Mouse (Mus musculus): ENCODE data around the gene Adat1. TPM values are rescaled to one million over a fixed set of nuclear protein-coding genes. Genes with fewer than 3 reads are reported as not detected.

Gene Adat1
- 6.2 and 6.9 TPM in 2 replicates for polyA plus RNA-seq (2015; fragmentation: Nextera tagmentation; extraction: Ambion mirVana)

GRCm38 (mm10) chr8:111992013-111992702 is at the start of gene Adat1:
TSS of gene Adat1 (minus strand) at chr8:111992302.
- ATAC-seq (ENCODE audit: extremely low read depth, insufficient number of reproducible peaks, low FRiP score, low TSS enrichment) = peak; percentile 91
- peaks cover 67% of the 10 kb centered on the region for H3K36me3 ChIP-seq
- no peaks in the 10 kb centered on the region for H3K27me3 ChIP-seq (replicated peaks)
- 3% methylated on average over 32 of the region's 33 CpGs for WGBS
- H3K9me3 ChIP-seq = no peaks in the 10 kb centered on the region
- H3K4me3 ChIP-seq = peak within 1 kb of the TSS; percentile 84
- peak within 1 kb of the TSS; percentile 92 for H3K9ac ChIP-seq
- H3K4me2 ChIP-seq = peak within 1 kb of the TSS; percentile 84
- H3K4me1 ChIP-seq = peaks cover 11% of the 10 kb centered on the region
- no peak within 1 kb of the TSS for H3K27ac ChIP-seq (replicated peaks)

- H3K9ac ChIP-seq = no peak overlapping the region
- H3K27ac ChIP-seq (replicated peaks) = no peak overlapping the region
- H3K4me2 ChIP-seq = no peak overlapping the region
- no peaks in the 10 kb centered on the region for H3K36me3 ChIP-seq
- WGBS = 67% methylated on average over 18 of the region's 18 CpGs
- no peak overlapping the region for H3K4me3 ChIP-seq
- no peaks in the 10 kb centered on the region for H3K4me1 ChIP-seq
- no peak for ATAC-seq (ENCODE audit: extremely low read depth, insufficient number of reproducible peaks, low FRiP score, low TSS enrichment)
- no peaks in the 10 kb centered on the region for H3K9me3 ChIP-seq
- no peaks in the 10 kb centered on the region for H3K27me3 ChIP-seq (replicated peaks)
These were observed 45.4 kb upstream of the Adat1 start for GRCm38 (mm10) chr8:112037521-112037920.

GRCm38 (mm10) chr8:112034603-112035002 is 42.5 kb upstream of the Adat1 start:
- WGBS = 10% methylated on average over 8 of the region's 8 CpGs
- no peaks in the 10 kb centered on the region for H3K27me3 ChIP-seq (replicated peaks)
- H3K4me3 ChIP-seq = no peak overlapping the region
- H3K36me3 ChIP-seq = no peaks in the 10 kb centered on the region
- no peaks in the 10 kb centered on the region for H3K9me3 ChIP-seq
- no peak overlapping the region for H3K4me2 ChIP-seq
- no peak for ATAC-seq (ENCODE audit: extremely low read depth, insufficient number of reproducible peaks, low FRiP score, low TSS enrichment)
- no peak overlapping the region for H3K9ac ChIP-seq
- no peak overlapping the region for H3K27ac ChIP-seq (replicated peaks)
- no peaks in the 10 kb centered on the region for H3K4me1 ChIP-seq

GRCm38 (mm10) chr8:112033071-112033470 is 41.0 kb upstream of the Adat1 start:
- H3K4me2 ChIP-seq = no peak overlapping the region
- no peaks in the 10 kb centered on the region for H3K27me3 ChIP-seq (replicated peaks)
- 60% methylated on average over 7 of the region's 7 CpGs for WGBS
- no peak for ATAC-seq (ENCODE audit: extremely low read depth, insufficient number of reproducible peaks, low FRiP score, low TSS enrichment)
- no peak overlapping the region for H3K27ac ChIP-seq (replicated peaks)
- no peaks in the 10 kb centered on the region for H3K4me1 ChIP-seq
- H3K4me3 ChIP-seq = no peak overlapping the region
- H3K9ac ChIP-seq = no peak overlapping the region
- H3K9me3 ChIP-seq = no peaks in the 10 kb centered on the region
- no peaks in the 10 kb centered on the region for H3K36me3 ChIP-seq

- no peak overlapping the region for H3K9ac ChIP-seq
- H3K27ac ChIP-seq (replicated peaks) = no peak overlapping the region
- 54% methylated on average over 6 of the region's 6 CpGs for WGBS
- ATAC-seq (ENCODE audit: extremely low read depth, insufficient number of reproducible peaks, low FRiP score, low TSS enrichment) = no peak
- no peaks in the 10 kb centered on the region for H3K27me3 ChIP-seq (replicated peaks)
- no peak overlapping the region for H3K4me2 ChIP-seq
- H3K36me3 ChIP-seq = no peaks in the 10 kb centered on the region
- H3K9me3 ChIP-seq = no peaks in the 10 kb centered on the region
- H3K4me3 ChIP-seq = no peak overlapping the region
- H3K4me1 ChIP-seq = no peaks in the 10 kb centered on the region
These were observed 38.6 kb upstream of the Adat1 start for GRCm38 (mm10) chr8:112030663-112031062.

GRCm38 (mm10) chr8:112029455-112029854 is 37.4 kb upstream of the Adat1 start:
- ATAC-seq (ENCODE audit: extremely low read depth, insufficient number of reproducible peaks, low FRiP score, low TSS enrichment) = no peak
- no peaks in the 10 kb centered on the region for H3K36me3 ChIP-seq
- no peak overlapping the region for H3K27ac ChIP-seq (replicated peaks)
- H3K4me2 ChIP-seq = no peak overlapping the region
- no peaks in the 10 kb centered on the region for H3K4me1 ChIP-seq
- WGBS = 68% methylated on average over 7 of the region's 7 CpGs
- H3K9ac ChIP-seq = no peak overlapping the region
- no peaks in the 10 kb centered on the region for H3K9me3 ChIP-seq
- no peaks in the 10 kb centered on the region for H3K27me3 ChIP-seq (replicated peaks)
- no peak overlapping the region for H3K4me3 ChIP-seq

GRCm38 (mm10) chr8:112014936-112015335 is 22.8 kb upstream of the Adat1 start, which contains the start of gene Gm6793:
TSS of gene Gm6793 (minus strand) at chr8:112015036.
- H3K9ac ChIP-seq = no peak within 1 kb of the TSS
- peaks cover 18% of the 10 kb centered on the region for H3K4me1 ChIP-seq
- ATAC-seq (ENCODE audit: extremely low read depth, insufficient number of reproducible peaks, low FRiP score, low TSS enrichment) = no peak
- no peak within 1 kb of the TSS for H3K27ac ChIP-seq (replicated peaks)
- peaks cover 49% of the 10 kb centered on the region for H3K36me3 ChIP-seq
- H3K9me3 ChIP-seq = no peaks in the 10 kb centered on the region
- H3K27me3 ChIP-seq (replicated peaks) = no peaks in the 10 kb centered on the region
- H3K4me2 ChIP-seq = no peak within 1 kb of the TSS
- H3K4me3 ChIP-seq = no peak within 1 kb of the TSS
- 87% methylated on average over 11 of the region's 11 CpGs for WGBS

- peak; percentile 48 for ATAC-seq (ENCODE audit: extremely low read depth, insufficient number of reproducible peaks, low FRiP score, low TSS enrichment)
These were observed 19.7 kb upstream of the Adat1 start for GRCm38 (mm10) chr8:112011816-112012242.

GRCm38 (mm10) chr8:112010997-112011815 is 19.1 kb upstream of the Adat1 start, which contains the start of the genes Kars and Terf2ip:
TSS of gene Kars (minus strand) at chr8:112011323.
TSS of gene Terf2ip (plus strand) at chr8:112011398.
- Histone ChIP-seq H3K4me1 (peaks cover 27% of the 10 kb centered on the region), H3K4me2 (peak within 1 kb of the TSS; percentile 77), H3K4me3 (peak within 1 kb of the TSS; percentile 84), H3K27ac (replicated peaks) (peak within 1 kb of the TSS; percentile 84), H3K36me3 (peaks cover 31% of the 10 kb centered on the region), H3K27me3 (replicated peaks) (no peaks in the 10 kb centered on the region), H3K9me3 (no peaks in the 10 kb centered on the region), H3K9ac (peak within 1 kb of the TSS; percentile 89)
- peak; percentile 88 for ATAC-seq (ENCODE audit: extremely low read depth, insufficient number of reproducible peaks, low FRiP score, low TSS enrichment)
- under 1% methylated on average over 61 of the region's 61 CpGs for WGBS

More at GRCm38 (mm10) chr8:112011816-112012242, 19.7 kb upstream of the Adat1 start:
- H3K4me1 ChIP-seq = peaks cover 27% of the 10 kb centered on the region
- under 1% methylated on average over 40 of the region's 40 CpGs for WGBS
- H3K9ac ChIP-seq = peak overlapping the region; percentile 89
- peak overlapping the region; percentile 77 for H3K4me2 ChIP-seq
- H3K27me3 ChIP-seq (replicated peaks) = no peaks in the 10 kb centered on the region
- H3K9me3 ChIP-seq = no peaks in the 10 kb centered on the region
- peaks cover 30% of the 10 kb centered on the region for H3K36me3 ChIP-seq
- peak overlapping the region; percentile 84 for H3K27ac ChIP-seq (replicated peaks)
- H3K4me3 ChIP-seq = peak overlapping the region; percentile 84

- Histone ChIP-seq H3K36me3 (peaks cover 34% of the 10 kb centered on the region), H3K9me3 (no peaks in the 10 kb centered on the region), H3K27me3 (replicated peaks) (no peaks in the 10 kb centered on the region), H3K4me3 (no peak overlapping the region), H3K4me2 (peak overlapping the region; percentile 77), H3K9ac (peak overlapping the region; percentile 89; the same call in 1 of the 2 replicates), H3K4me1 (peaks cover 27% of the 10 kb centered on the region), H3K27ac (replicated peaks) (no peak overlapping the region)
- WGBS = 89% methylated on average over 7 of the region's 7 CpGs
- ATAC-seq (ENCODE audit: extremely low read depth, insufficient number of reproducible peaks, low FRiP score, low TSS enrichment) = no peak
These were observed 17.5 kb upstream of the Adat1 start for GRCm38 (mm10) chr8:112009558-112009957.

GRCm38 (mm10) chr8:112007669-112008068 is 15.6 kb upstream of the Adat1 start:
- no peak for ATAC-seq (ENCODE audit: extremely low read depth, insufficient number of reproducible peaks, low FRiP score, low TSS enrichment)
- H3K4me1 ChIP-seq = peaks cover 20% of the 10 kb centered on the region
- 83% methylated on average over 2 of the region's 2 CpGs for WGBS
- no peak overlapping the region for H3K4me2 ChIP-seq
- H3K4me3 ChIP-seq = no peak overlapping the region
- H3K9me3 ChIP-seq = no peaks in the 10 kb centered on the region
- H3K27ac ChIP-seq (replicated peaks) = no peak overlapping the region
- no peaks in the 10 kb centered on the region for H3K27me3 ChIP-seq (replicated peaks)
- no peak overlapping the region for H3K9ac ChIP-seq
- H3K36me3 ChIP-seq = peaks cover 53% of the 10 kb centered on the region
